Mouse (Mus musculus) liver, postnatal 0 days (tissue): Measurements from ENCODE around the gene Cped1. TPM values are rescaled to one million over a fixed set of nuclear protein-coding genes. Genes with fewer than 3 reads are reported as not detected.

Source experiments
- ATAC-seq: fragments of 200-750 bp; cut with Nextera tagmentation; 2 replicates; pipeline ENCODE4 v1.8.0; 2017; ENCODE audit warnings: mild to moderate bottlenecking, moderate library complexity
- DNase-seq: peaks from one replicate; pipeline ENCODE4 v3.0.0-alpha.2; 2016
- H3K27ac ChIP-seq: fragments of 300-500 bp; sonication (generic); 2 replicates; pipeline ENCODE4 v1.5.1; 2014; ENCODE audit warnings: antibody characterized with exemption, moderate library complexity, mild to moderate bottlenecking, low read depth
- H3K27me3 ChIP-seq: fragments of 300-500 bp; sonication (generic); 2 replicates; pipeline ENCODE4 v1.6.1; 2014; ENCODE audit warnings: low read length, control low read depth, mixed read lengths; ENCODE audit not compliant: insufficient read depth
- H3K36me3 ChIP-seq: fragments of 300-500 bp; sonication (generic); replicated peaks from 2 replicates; pipeline ENCODE4 v1.6.1; 2014; ENCODE audit warnings: mild to moderate bottlenecking, control low read depth, low read length, moderate library complexity, mixed read lengths; ENCODE audit not compliant: insufficient read depth
- H3K4me1 ChIP-seq: fragments of 300-500 bp; sonication (generic); 2 replicates; pipeline ENCODE4 v1.6.1; 2014; ENCODE audit warnings: antibody characterized with exemption, mild to moderate bottlenecking, control low read depth; ENCODE audit not compliant: insufficient read depth
- H3K4me2 ChIP-seq: fragments of 300-500 bp; sonication (generic); 2 replicates; pipeline ENCODE4 v1.6.1; 2014; ENCODE audit warnings: low read depth, mild to moderate bottlenecking, low read length, moderate library complexity, mixed read lengths
- H3K4me3 ChIP-seq: fragments of 300-500 bp; sonication (generic); 2 replicates; pipeline ENCODE4 v1.5.1; 2014; ENCODE audit warnings: low read depth, low read length
- H3K9ac ChIP-seq: fragments of 300-500 bp; sonication (generic); replicated peaks from 2 replicates; pipeline ENCODE4 v1.6.1; 2014; ENCODE audit warnings: mild to moderate bottlenecking, moderate library complexity
- H3K9me3 ChIP-seq: fragments of 300-500 bp; sonication (generic); 2 replicates; pipeline ENCODE4 v1.6.1; 2016; ENCODE audit warnings: mild to moderate bottlenecking, control low read depth, low read length, mixed read lengths
- CTCF ChIP-seq: sonication (generic); IDR thresholded peaks from 2 replicates; pipeline ENCODE4 v1.5.1; 2016; ENCODE audit warnings: antibody characterized with exemption, low read depth
- EP300 ChIP-seq: IDR thresholded peaks from 2 replicates; pipeline ENCODE4 v1.6.1; 2016; ENCODE audit warnings: antibody characterized with exemption, low read depth, mild to moderate bottlenecking
- WGBS: fragments of 180-500 bp; shearing (Covaris S2); extraction: QIAGEN DNeasy Blood & Tissue Kit; methylation state at CpG from one replicate; pipeline ENCODE4 v1.1.7; 2014; ENCODE audit not compliant: insufficient replicate concordance; 5-methylcytosine and 5-hydroxymethylcytosine counted together
- polyA plus RNA-seq: library from polyadenylated mRNA; unstranded; fragments of >200 nt; fragmentation: Nextera tagmentation; extraction: Ambion mirVana; gene quantifications from 2 replicates; pipeline ENCODE4 v1.2.1, GENCODE M21; 2015

Cped1 gene
- polyA plus RNA-seq, 1 experiment from 2014 or later = 8.2 TPM

DNA sequence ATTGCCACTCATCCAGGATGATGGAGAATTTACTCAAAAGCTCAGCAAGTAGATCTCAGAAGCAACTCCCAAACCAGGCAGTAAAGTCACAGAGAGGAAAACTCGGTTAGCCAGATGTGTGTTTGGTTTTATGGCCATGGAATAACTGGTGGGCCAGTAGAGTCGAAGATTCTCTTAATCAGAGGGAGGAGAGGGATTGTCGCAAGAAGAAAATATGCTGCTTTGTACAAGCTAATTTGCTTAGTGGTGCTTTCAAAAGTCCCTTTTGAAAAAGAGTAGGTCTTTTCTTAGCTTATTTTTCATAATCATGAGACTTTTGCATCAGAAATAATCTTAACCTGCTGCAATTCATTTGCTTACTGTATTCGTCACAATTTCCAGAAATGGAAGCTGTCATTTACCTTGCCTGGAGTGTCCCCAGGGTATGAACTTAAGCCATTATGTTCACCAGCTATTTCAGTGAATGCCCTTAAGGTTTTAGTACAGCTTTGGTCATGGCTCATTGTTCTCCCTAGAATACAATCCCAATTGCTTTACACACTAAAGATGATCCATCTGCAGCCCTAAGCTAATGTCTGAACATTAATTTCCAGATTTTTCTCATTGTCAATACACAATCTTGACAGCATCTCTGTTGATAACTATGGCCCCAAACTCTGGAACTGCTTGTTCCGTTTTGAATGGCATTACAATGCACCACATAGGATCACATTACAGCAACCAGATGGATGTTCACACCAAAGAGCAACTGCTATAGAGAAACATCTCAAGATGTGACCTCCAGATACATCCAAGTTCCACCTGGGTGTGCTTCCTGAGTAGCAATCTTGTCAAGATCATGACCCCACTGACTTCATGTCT is 282.3 kb downstream of the Cped1 start:
- H3K9me3 ChIP-seq = no peaks in the 10 kb centered on the region
- 71% methylated on average over 5 of the region's 5 CpGs for WGBS
- no peak for DNase-seq
- H3K27ac ChIP-seq = no peak overlapping the region
- no peaks in the 10 kb centered on the region for H3K27me3 ChIP-seq
- H3K36me3 ChIP-seq = no peaks in the 10 kb centered on the region
- H3K4me1 ChIP-seq = no peaks in the 10 kb centered on the region
- no peak overlapping the region for H3K4me2 ChIP-seq
- H3K4me3 ChIP-seq = no peak overlapping the region
- TF ChIP-seq EP300 (no peak), CTCF (no peak)
- no peak for ATAC-seq
- H3K9ac ChIP-seq = no peak overlapping the region

DNA sequence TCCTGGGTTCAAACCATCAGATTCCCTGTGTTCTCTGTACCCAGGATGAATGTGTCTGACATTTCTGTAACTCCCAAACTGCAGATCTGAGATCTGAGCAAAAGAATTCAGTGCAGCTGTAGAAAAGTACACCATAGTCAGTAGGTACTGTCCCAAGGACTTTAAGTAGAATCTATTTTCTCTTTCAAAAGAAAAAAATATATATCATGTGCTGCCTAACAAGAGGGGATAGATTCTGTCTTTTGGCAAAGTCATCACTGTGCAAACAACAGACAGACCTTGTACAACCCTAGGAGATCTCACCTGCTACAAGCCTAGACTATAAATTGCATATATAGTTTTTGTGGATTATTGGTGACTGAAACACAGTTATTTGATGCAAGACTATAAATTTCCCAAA is 283.0 kb downstream of the Cped1 start:
- Histone ChIP-seq H3K9me3 (no peaks in the 10 kb centered on the region), H3K27ac (no peak overlapping the region), H3K4me1 (no peaks in the 10 kb centered on the region), H3K9ac (no peak overlapping the region), H3K4me3 (no peak overlapping the region), H3K4me2 (no peak overlapping the region), H3K27me3 (no peaks in the 10 kb centered on the region), H3K36me3 (no peaks in the 10 kb centered on the region)
- no peak for ATAC-seq
- no peak for DNase-seq
- no peak for TF ChIP-seq EP300
- TF ChIP-seq CTCF = no peak

DNA sequence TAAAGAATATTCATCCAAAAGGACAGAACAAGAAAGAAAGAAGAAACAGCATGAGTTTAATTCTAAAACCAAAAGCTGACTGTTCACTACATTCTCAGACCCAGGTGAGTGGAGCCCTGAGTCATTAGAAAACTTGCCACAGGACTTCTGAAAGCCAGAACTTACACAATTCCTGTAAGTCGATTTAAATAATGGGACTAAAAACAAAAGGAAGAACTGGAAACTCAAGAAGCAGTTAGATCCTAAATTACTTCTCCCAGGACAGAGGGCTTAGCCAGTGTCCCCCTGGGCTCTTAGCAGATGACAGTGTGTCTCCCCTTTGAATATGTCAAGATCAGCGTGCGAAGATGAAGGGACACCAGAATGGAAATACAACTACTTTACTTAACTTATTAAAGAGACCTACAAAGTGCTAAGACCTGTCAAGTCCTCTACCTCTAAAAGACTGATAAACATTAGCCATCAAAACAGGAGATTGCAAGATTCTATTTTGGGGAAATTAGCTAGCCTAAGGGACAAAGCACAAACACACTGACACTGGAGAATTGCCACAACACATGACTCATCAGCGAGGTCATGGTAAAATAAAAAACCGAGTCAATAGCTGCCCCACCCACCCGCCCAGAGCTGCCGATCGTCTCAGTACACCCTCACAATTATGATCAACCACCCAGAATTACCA is 284.3 kb downstream of the Cped1 start:
- H3K27me3 ChIP-seq = no peaks in the 10 kb centered on the region
- H3K4me3 ChIP-seq = no peak overlapping the region
- H3K9ac ChIP-seq = no peak overlapping the region
- ATAC-seq (peak; percentile 55), DNase-seq (no peak)
- TF ChIP-seq CTCF = no peak
- no peak for TF ChIP-seq EP300
- no peak overlapping the region for H3K27ac ChIP-seq
- 60% methylated on average over 8 of the region's 8 CpGs for WGBS
- no peaks in the 10 kb centered on the region for H3K9me3 ChIP-seq
- no peak overlapping the region for H3K4me2 ChIP-seq
- H3K4me1 ChIP-seq = no peaks in the 10 kb centered on the region
- no peaks in the 10 kb centered on the region for H3K36me3 ChIP-seq

DNA sequence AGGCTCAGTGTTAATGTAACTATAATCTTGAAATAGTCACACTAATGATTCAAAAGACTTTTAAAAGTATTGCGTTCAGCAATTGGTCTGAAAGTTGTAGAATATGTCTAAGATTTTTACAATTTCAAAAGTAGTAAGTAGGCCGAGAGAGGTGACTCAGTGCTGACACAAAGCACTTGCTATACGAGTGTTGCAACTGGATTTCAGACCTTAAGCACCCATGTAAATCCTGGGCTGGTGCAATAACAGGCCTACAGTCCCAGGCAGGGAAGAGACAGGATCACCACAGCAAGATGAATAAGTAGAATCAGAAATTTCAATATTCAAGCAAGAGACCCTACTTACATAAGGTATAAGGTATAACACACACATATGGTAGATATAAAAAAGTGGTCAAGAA is 292.2 kb downstream of the Cped1 start:
- no peaks in the 10 kb centered on the region for H3K27me3 ChIP-seq
- 77% methylated on average over 3 of the region's 3 CpGs for WGBS
- no peak for TF ChIP-seq EP300
- TF ChIP-seq CTCF = no peak
- H3K4me1 ChIP-seq = peaks cover 9% of the 10 kb centered on the region
- no peak for ATAC-seq
- H3K4me3 ChIP-seq = no peak overlapping the region
- no peak overlapping the region for H3K27ac ChIP-seq
- H3K9ac ChIP-seq = no peak overlapping the region
- DNase-seq = no peak
- no peaks in the 10 kb centered on the region for H3K9me3 ChIP-seq
- no peaks in the 10 kb centered on the region for H3K36me3 ChIP-seq
- H3K4me2 ChIP-seq = no peak overlapping the region

DNA sequence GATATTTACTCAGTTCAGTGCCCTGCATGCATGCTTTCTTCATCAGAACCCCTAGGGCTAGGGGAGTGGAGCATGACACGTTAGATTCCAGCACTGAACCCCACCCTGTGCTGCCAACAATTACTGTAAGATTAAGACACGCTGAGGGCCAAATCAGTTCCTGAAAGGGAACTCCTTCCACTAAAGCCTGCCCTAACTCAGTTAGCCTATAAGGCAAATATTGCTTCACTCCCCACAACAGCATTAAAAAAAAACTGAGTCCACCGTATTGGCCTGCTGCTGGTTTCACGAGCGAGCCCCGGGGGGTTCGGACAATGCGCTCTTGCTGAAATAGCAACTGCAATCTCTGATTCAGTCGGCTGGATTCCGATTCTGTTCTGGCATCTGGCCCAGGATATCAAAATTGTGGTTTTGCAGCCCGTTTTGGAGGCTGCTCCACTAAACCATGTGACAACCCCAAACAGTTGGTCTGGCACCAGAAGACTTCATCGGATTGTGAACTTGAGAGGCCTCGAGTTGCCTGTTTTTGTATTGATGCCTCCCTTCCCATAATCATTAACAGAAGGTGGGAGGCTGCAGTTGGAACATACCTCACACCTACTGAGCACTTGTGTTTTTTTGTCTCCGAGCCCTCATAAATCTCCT is 294.6 kb downstream of the Cped1 start:
- peak overlapping the region; percentile 21; the same call in 1 of the 2 replicates for H3K4me3 ChIP-seq
- H3K9me3 ChIP-seq = no peaks in the 10 kb centered on the region
- TF ChIP-seq CTCF = no peak
- no peak; the same call in 1 of the 2 replicates for TF ChIP-seq EP300
- DNase-seq (peak; percentile 53), ATAC-seq (peak; percentile 93)
- H3K4me1 ChIP-seq = peaks cover 10% of the 10 kb centered on the region
- H3K9ac ChIP-seq = no peak overlapping the region
- peak overlapping the region; percentile 29 for H3K4me2 ChIP-seq
- peak overlapping the region; percentile 60 for H3K27ac ChIP-seq
- no peaks in the 10 kb centered on the region for H3K27me3 ChIP-seq
- 50% methylated on average over 14 of the region's 14 CpGs for WGBS
- no peaks in the 10 kb centered on the region for H3K36me3 ChIP-seq

DNA sequence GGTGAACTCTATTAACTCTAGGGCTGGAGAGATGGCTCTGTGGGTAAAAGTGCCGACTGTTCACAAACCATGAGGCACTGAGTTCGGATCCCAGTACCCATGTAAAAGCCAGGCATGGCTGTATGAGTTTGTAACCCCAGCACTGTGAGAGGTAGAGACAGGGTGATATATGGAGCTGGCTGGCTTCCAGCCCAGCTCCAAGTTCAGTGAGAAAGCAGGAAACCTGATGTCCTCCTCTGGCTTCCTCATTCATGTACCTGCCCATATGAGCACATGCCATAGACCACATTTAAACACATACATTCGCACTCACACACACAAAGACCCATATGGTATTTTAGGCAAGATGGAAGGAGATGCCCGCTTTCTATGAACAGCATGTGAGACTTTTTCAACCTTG is 296.7 kb downstream of the Cped1 start:
- no peak overlapping the region for H3K27ac ChIP-seq
- ATAC-seq (no peak), DNase-seq (no peak)
- TF ChIP-seq EP300 (no peak), CTCF (no peak)
- WGBS = 73% methylated on average over 4 of the region's 4 CpGs
- no peak overlapping the region for H3K9ac ChIP-seq
- H3K27me3 ChIP-seq = 0 out of 2 replicates have a peak, but pooled peaks cover 2% of the 10 kb centered on the region
- no peak overlapping the region for H3K4me2 ChIP-seq
- H3K36me3 ChIP-seq = no peaks in the 10 kb centered on the region
- H3K4me3 ChIP-seq = no peak overlapping the region
- no peaks in the 10 kb centered on the region for H3K9me3 ChIP-seq
- peaks cover 10% of the 10 kb centered on the region for H3K4me1 ChIP-seq
